Mouse (Mus musculus): ENCODE data around the gene Trpm5.

The Trpm5 gene

DNA sequence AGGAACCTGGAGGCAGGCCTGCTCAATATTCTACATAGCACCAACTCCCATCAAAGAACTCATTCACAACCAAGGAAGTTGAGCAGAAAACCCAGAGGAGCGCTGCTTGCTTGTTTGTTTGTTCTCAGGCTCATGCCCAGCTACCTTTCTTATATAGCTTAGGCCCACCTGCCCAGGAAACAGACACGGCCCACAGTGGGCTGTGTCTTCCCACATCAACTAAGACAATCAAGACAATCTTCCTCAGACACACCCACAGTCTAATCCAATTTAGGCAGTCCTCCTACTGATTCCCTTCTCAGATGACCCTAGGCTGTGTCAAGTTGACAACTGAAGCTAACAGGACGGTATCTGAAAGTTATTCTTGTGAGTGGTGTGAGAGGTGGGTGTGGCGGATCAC lies 11.6 kb upstream of the Trpm5 start, which contains the start of gene Kcnq1:
Gene Kcnq1 (plus strand): TSS at position 301 of the 400 bp plus-strand sequence.
- in situ Hi-C loops (cut with MboI, MseI): no loop called here

DNA sequence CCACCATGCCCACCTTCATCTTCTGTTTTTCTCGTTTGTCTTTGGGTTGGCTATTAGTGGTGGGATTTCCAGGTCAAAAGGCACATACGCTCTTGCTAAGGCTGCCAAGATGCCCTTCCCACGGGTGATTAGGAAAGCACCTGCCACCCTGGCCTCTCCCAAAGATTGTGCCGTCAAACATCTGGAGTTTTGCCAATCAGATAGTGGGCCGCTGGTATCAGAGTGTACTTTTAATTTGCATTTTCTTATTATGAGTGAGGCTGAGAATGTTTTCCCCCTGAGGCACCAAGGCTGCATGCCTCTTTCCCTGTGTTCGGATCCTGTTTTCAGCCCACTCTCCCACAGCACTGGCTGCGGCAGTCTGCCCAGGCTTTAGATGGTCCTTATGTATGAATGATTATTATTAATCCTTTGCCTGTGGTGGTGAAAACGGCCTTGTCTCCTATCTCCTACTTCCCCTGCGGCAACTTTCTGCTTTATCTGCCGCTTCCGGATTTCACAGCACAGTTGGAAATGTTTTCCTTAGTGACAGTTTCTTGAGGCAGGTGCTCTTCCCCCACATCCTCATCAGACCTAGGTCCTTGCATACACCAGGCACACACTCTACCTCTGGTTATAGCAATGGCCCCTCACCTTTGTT lies 10.9 kb upstream of the Trpm5 start:
- in situ Hi-C loops (cut with MboI, MseI): no loop called here

- in situ Hi-C loops (cut with MboI, MseI): no loop called here
These were observed 6.3 kb upstream of the Trpm5 start for GRCm38 (mm10) chr7:143100759-143101158.

- in situ Hi-C loops (cut with MboI, MseI): no loop called here
These were observed 1.1 kb upstream of the Trpm5 start for GRCm38 (mm10) chr7:143095554-143095907.

DNA sequence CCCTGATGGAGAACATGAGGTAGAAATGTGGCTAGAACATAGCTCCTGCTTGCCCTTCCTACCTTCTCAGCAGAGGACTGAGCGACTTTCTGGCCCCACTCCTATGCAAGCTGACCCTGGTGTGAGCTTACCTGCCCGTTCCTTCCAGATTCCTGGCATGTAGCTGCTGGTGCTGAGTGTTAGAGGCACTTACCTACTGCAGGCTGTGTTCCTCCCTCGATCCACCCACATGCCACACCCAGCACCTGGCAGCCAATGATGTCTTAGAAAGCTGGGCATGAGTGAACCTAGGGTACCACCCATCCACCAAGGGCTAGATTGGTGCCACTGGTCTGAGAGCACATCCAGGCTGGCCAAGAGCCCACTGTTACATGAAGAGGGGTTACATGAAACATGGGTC lies 595 bp downstream of the Trpm5 start:
- in situ Hi-C loops (cut with MboI, MseI): no loop called here

- in situ Hi-C loops (cut with MboI, MseI): no loop called here
These were observed 7.3 kb downstream of the Trpm5 start for GRCm38 (mm10) chr7:143087070-143087579.

DNA sequence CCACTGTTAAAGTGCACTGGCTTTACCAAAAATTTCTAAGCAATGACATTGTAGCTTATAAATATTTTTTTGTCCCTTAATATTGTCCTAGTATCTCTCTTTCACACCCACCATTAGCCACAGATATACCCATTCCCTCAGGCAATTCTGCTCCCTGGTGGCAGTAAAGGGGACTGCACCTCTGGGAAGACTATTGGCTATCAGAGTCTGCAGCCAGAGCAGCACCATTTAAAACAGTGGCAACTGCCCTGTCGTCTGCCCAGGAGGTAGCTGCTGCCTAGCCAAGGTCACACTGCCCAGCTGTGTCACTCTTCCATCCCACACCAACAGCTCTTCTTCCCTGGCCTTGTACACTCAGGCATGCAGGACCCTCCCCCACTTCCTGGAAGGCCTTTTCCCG lies 8.1 kb downstream of the Trpm5 start:
- in situ Hi-C loops (cut with MboI, MseI): no loop called here

- in situ Hi-C loops (cut with MboI, MseI): no loop called here
These were observed 10.7 kb downstream of the Trpm5 start for GRCm38 (mm10) chr7:143083708-143084107.

GRCm38 (mm10) chr7:143082024-143082423 lies 12.4 kb downstream of the Trpm5 start:
- in situ Hi-C loops (cut with MboI, MseI): no loop called here

GRCm38 (mm10) chr7:143077351-143077750 lies 17.1 kb downstream of the Trpm5 start:
- in situ Hi-C loops (cut with MboI, MseI): loop anchor here in 1 of 2 experiments (5.0 kb wide), 1 partner anchor 185 kb away; no protein-coding TSS in a partner anchor

- in situ Hi-C loops (cut with MboI, MseI): loop anchor here in 1 of 2 experiments (5.0 kb wide), 1 partner anchor 183 kb away; no protein-coding TSS in a partner anchor
These were observed 19.0 kb downstream of the Trpm5 start for GRCm38 (mm10) chr7:143075394-143075793.

DNA sequence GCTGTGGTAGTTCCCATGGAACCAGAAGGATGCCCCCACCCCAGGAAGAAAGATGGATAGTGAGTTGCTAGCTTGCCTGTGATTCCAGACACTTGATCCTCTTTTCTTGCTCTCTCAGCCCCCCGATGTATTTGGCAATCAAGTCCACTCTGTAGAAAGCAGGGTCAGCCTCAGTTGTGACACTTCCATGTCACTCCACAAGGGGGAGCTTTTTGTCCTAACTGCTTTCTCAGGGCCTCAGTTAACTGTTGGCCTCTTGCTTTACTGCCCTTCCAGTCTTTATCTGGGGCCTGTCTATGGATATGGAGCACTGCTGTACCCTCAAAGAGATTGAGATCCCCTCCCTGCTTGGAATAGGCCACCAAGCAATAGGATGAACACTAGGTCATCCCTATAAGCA lies 21.4 kb downstream of the Trpm5 start:
- in situ Hi-C loops (cut with MboI, MseI): loop anchor here in 1 of 2 experiments (25.0 kb wide), 1 partner anchor 1986 kb away; the partner anchor contains the start of gene Pkp3

GRCm38 (mm10) chr7:143072605-143073004 lies 21.8 kb downstream of the Trpm5 start:
- in situ Hi-C loops (cut with MboI, MseI): loop anchor here in 1 of 2 experiments (25.0 kb wide), 1 partner anchor 1985 kb away; the partner anchor contains the start of gene Pkp3

GRCm38 (mm10) chr7:143070506-143071070 lies 23.9 kb downstream of the Trpm5 start:
- in situ Hi-C loops (cut with MboI, MseI): loop anchor here in 1 of 2 experiments (25.0 kb wide), 1 partner anchor 1983 kb away; the partner anchor contains the start of gene Pkp3

- in situ Hi-C loops (cut with MboI, MseI): loop anchor here (5.0 to 25.0 kb wide), 2 partner anchors 63 to 1983 kb away; partner anchors contain the start of genes Tspan32 (in 2 of the 2) and Pkp3 (in 1 of the 2)
These were observed 24.6 kb downstream of the Trpm5 start for GRCm38 (mm10) chr7:143069751-143070400.

DNA sequence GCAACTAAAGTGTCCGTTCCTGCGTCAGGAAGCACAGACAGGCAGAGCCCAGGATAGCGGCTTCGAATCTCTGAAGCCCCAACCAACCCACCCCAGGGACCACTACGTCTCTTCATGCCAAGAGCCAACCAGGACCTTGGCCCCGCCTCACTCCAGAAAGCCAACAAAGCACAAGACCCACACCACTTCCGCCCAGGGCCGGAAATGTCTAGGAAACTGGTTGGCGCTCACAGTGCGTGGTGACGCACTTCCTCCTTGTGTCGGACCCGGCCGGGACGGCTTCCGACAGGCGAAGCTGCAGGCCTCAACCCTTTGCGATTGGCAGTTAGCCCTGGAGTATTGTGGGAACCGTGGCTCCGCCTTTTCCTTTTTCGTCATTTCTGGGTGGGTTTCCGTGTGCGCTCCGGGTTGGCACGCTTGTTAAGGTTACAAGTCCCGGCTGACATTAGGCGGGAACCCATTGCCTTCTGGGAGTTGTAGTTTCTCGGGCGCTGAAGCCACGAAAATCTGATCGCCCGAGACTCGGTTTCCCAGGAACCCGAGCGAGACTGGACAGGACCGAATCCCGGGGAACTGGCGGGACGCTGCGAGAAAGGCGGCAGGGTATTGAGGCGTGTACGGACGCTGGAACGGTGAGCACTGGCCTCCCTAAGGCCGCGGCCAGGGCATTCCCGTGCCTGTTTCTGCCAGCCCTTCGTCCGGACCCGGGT lies 25.4 kb downstream of the Trpm5 start, which contains the start of gene Tssc4:
Gene Tssc4 (plus strand): TSS at position 368 of the 710 bp plus-strand sequence.
- in situ Hi-C loops (cut with MboI, MseI): loop anchor here (5.0 to 25.0 kb wide), 2 partner anchors 62 to 1982 kb away; partner anchors contain the start of genes Tspan32 (in 2 of the 2) and Pkp3 (in 1 of the 2)

GRCm38 (mm10) chr7:143068316-143068881 lies 26.0 kb downstream of the Trpm5 start:
- in situ Hi-C loops (cut with MboI, MseI): loop anchor here (5.0 to 25.0 kb wide), 2 partner anchors 61 to 1981 kb away; partner anchors contain the start of genes Tspan32 (in 2 of the 2) and Pkp3 (in 1 of the 2)

- in situ Hi-C loops (cut with MboI, MseI): loop anchor here (5.0 to 25.0 kb wide), 2 partner anchors 61 to 1981 kb away; partner anchors contain the start of genes Tspan32 (in 2 of the 2) and Pkp3 (in 1 of the 2)
These were observed 26.5 kb downstream of the Trpm5 start for GRCm38 (mm10) chr7:143067897-143068296.

GRCm38 (mm10) chr7:143067469-143067868 lies 27.0 kb downstream of the Trpm5 start:
- in situ Hi-C loops (cut with MboI, MseI): loop anchor here (5.0 to 25.0 kb wide), 2 partner anchors 60 to 1980 kb away; partner anchors contain the start of genes Tspan32 (in 2 of the 2) and Pkp3 (in 1 of the 2)

DNA sequence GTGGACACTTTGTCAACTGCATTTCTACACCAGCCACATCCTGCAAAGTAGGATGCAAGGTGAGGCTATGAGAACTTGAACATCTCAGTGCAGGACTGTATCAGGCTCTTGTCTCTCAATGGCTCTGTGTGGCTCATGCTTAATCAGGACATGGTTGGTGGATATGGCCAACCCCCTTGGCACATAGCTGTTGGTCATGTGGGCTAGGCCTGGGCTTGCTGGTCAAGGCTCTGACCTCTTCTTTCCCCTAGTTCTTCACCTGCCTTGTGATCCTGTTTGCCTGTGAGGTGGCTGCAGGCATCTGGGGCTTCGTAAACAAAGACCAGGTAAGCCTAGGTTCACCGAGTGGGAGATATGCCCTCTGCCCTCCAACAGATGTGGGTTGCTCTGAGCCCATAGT lies 28.8 kb downstream of the Trpm5 start:
- in situ Hi-C loops (cut with MboI, MseI): loop anchor here (5.0 to 25.0 kb wide), 2 partner anchors 58 to 1978 kb away; partner anchors contain the start of genes Tspan32 (in 2 of the 2) and Pkp3 (in 1 of the 2)

Measured in T-helper 17 cell (primary cell).